ENCODE assay signal across 8 mouse cellular contexts in genomic region chr11:120457772-120458751, GRCm38 (mm10). TPM values are rescaled to one million over a fixed set of nuclear protein-coding genes. Genes with fewer than 3 reads are reported as not detected.
DNase-seq lines count a peak whose midpoint lies in the region; ATAC-seq and TF ChIP-seq lines count a peak whose summit lies in the region.

TSS of gene Oxld1 (minus strand) at chr11:120458068.
TSS of gene Ccdc137 (plus strand) at chr11:120458115.

- H3K4me3 ChIP-seq in bone marrow, adult 2 months (replicated peaks; ENCODE audit: control insufficient read depth, low read depth, low read length), result peak within 1 kb of the TSS; percentile 77
- peak within 1 kb of the TSS; percentile 71 for H3K4me3 ChIP-seq in embryonic facial prominence, embryonic 14.5 days (ENCODE audit: low read depth, low read length)
- H3K4me3 ChIP-seq in limb, embryonic 13.5 days, result peak within 1 kb of the TSS; percentile 90
- peak within 1 kb of the TSS; percentile 59 for H3K4me3 ChIP-seq in midbrain, embryonic 15.5 days

- H3K27ac ChIP-seq in bone marrow, adult 2 months (ENCODE audit: control insufficient read depth, insufficient read depth, low read depth, low read length, poor library complexity), result peak within 1 kb of the TSS; percentile 82
- peak within 1 kb of the TSS; percentile 76 for H3K27ac ChIP-seq in embryonic facial prominence, embryonic 14.5 days (replicated peaks; ENCODE audit: low read depth, low read length)
- peak within 1 kb of the TSS; percentile 76 for H3K27ac ChIP-seq in limb, embryonic 13.5 days
- peak within 1 kb of the TSS; percentile 79 for H3K27ac ChIP-seq in midbrain, embryonic 15.5 days

- H3K27me3 ChIP-seq in embryonic facial prominence, embryonic 14.5 days (replicated peaks; ENCODE audit: control insufficient read depth, insufficient read depth, low read length), result no peaks in the 10 kb centered on the region
- no peaks in the 10 kb centered on the region for H3K27me3 ChIP-seq in limb, embryonic 13.5 days
- H3K27me3 ChIP-seq in midbrain, embryonic 15.5 days (replicated peaks), result no peaks in the 10 kb centered on the region

- TF ChIP-seq POLR2A in bone marrow, adult 2 months (IDR thresholded peaks at IDR 0.05; ENCODE audit: borderline replicate concordance, control insufficient read depth, low read depth, low read length), result peak; percentile 88; the same call in 1 of the 2 replicates

- 3% methylated on average over 62 of the region's 62 CpGs for WGBS in bone marrow, adult 2 months
- WGBS in embryonic facial prominence, embryonic 14.5 days, result 6% methylated on average over 51 of the region's 62 CpGs
- 5% methylated on average over 60 of the region's 62 CpGs for WGBS in limb, embryonic 13.5 days
- 5% methylated on average over 62 of the region's 62 CpGs for WGBS in midbrain, embryonic 15.5 days

- TF ChIP-seq CTCF in bone marrow, adult 2 months (IDR thresholded peaks at IDR 0.05; ENCODE audit: control insufficient read depth, insufficient read depth, low read length), result no peak

- ATAC-seq in embryonic facial prominence, embryonic 14.5 days (ENCODE audit: low read depth), result peak; percentile 92
- ATAC-seq in limb, embryonic 13.5 days (ENCODE audit: low FRiP score, low read depth), result peak; percentile 87
- ATAC-seq in midbrain, embryonic 15.5 days (replicated peaks), result peak; percentile 93

- DNase-seq in B cell, adult 2 months, result peak; percentile 74 to 78
- peak; percentile 94 for DNase-seq in embryonic facial prominence, embryonic 14.5 days (ENCODE audit: low spot score)
- DNase-seq in heart, adult 18-20 months, result peak; percentile 84 to 86
- peak; percentile 84 for DNase-seq in kidney, adult 18-20 months
- DNase-seq in spleen, postnatal 10 days (ENCODE audit: low spot score in 2 of 2), result peak; percentile 81 to 82

- peaks cover 8% of the 10 kb centered on the region for H3K4me1 ChIP-seq in bone marrow, adult 2 months (ENCODE audit: control insufficient read depth, insufficient read depth, low read length)
- H3K4me1 ChIP-seq in embryonic facial prominence, embryonic 14.5 days (ENCODE audit: control insufficient read depth, insufficient read depth, low read length), result no peaks in the 10 kb centered on the region; the same call in 1 of the 2 replicates
- peaks cover 20% of the 10 kb centered on the region for H3K4me1 ChIP-seq in limb, embryonic 13.5 days
- peaks cover 22% of the 10 kb centered on the region for H3K4me1 ChIP-seq in midbrain, embryonic 15.5 days

- H3K9ac ChIP-seq in embryonic facial prominence, embryonic 14.5 days (ENCODE audit: low read depth, low read length), result peak within 1 kb of the TSS; percentile 94
- H3K9ac ChIP-seq in limb, embryonic 13.5 days, result peak within 1 kb of the TSS; percentile 95
- peak within 1 kb of the TSS; percentile 87 for H3K9ac ChIP-seq in midbrain, embryonic 15.5 days

- peak within 1 kb of the TSS; percentile 72 for H3K4me2 ChIP-seq in embryonic facial prominence, embryonic 14.5 days (ENCODE audit: low read depth, low read length)
- H3K4me2 ChIP-seq in limb, embryonic 13.5 days (replicated peaks), result peak within 1 kb of the TSS; percentile 96
- peak within 1 kb of the TSS; percentile 91 for H3K4me2 ChIP-seq in midbrain, embryonic 15.5 days

- peaks cover 35% of the 10 kb centered on the region for H3K36me3 ChIP-seq in embryonic facial prominence, embryonic 14.5 days (ENCODE audit: control insufficient read depth, insufficient read depth, low read length)
- H3K36me3 ChIP-seq in limb, embryonic 13.5 days, result peaks cover 43% of the 10 kb centered on the region
- H3K36me3 ChIP-seq in midbrain, embryonic 15.5 days (replicated peaks), result peaks cover 20% of the 10 kb centered on the region; the same call in 1 of the 2 replicates

- H3K9me3 ChIP-seq in embryonic facial prominence, embryonic 14.5 days (ENCODE audit: control insufficient read depth, low read length), result no peaks in the 10 kb centered on the region
- H3K9me3 ChIP-seq in limb, embryonic 13.5 days, result no peaks in the 10 kb centered on the region
- H3K9me3 ChIP-seq in midbrain, embryonic 15.5 days, result no peaks in the 10 kb centered on the region

RNA-seq across cellular contexts. Expression of gene Oxld1, which starts in this region (rescaled TPM):
- 2.0 and 4.4 TPM in 2 replicates for polyA plus RNA-seq in bone marrow, adult 2 months (2011; ENCODE audit: insufficient read depth, insufficient read length, low replicate concordance, missing spikeins)
- 12.8 and 15.3 TPM in 2 replicates for polyA plus RNA-seq in embryonic facial prominence, embryonic 14.5 days (2014; fragmentation: Nextera tagmentation; extraction: Ambion mirVana)
- 10 to 100 TPM; 58.1 to 70.3 TPM for total RNA-seq in heart, adult 18-20 months (2021)
- polyA plus RNA-seq in limb, embryonic 13.5 days (2015; fragmentation: Nextera tagmentation; extraction: Ambion mirVana), result 12.2 and 12.4 TPM in 2 replicates
- polyA plus RNA-seq in midbrain, embryonic 15.5 days (2015; fragmentation: Nextera tagmentation; extraction: Ambion mirVana), result 9.8 and 11.4 TPM in 2 replicates

RNA-seq across cellular contexts. Expression of gene Ccdc137, which starts in this region (rescaled TPM):
- polyA plus RNA-seq in bone marrow, adult 2 months (2011; ENCODE audit: insufficient read depth, insufficient read length, low replicate concordance, missing spikeins), result 19.2 and 29.6 TPM in 2 replicates
- 27.7 and 27.9 TPM in 2 replicates for polyA plus RNA-seq in embryonic facial prominence, embryonic 14.5 days (2014; fragmentation: Nextera tagmentation; extraction: Ambion mirVana)
- total RNA-seq in heart, adult 18-20 months (2021), result 1 to 10 TPM; 6.0 to 7.3 TPM
- polyA plus RNA-seq in limb, embryonic 13.5 days (2015; fragmentation: Nextera tagmentation; extraction: Ambion mirVana), result 37.1 and 41.7 TPM in 2 replicates
- polyA plus RNA-seq in midbrain, embryonic 15.5 days (2015; fragmentation: Nextera tagmentation; extraction: Ambion mirVana), result 27.9 and 28.1 TPM in 2 replicates

Comparison
In these comparisons a context has a peak if more than half of its experiments do, and no peak if none do; other contexts are left out.
1. Peak in every context shown above with its lines: DNase-seq, ATAC-seq, H3K4me3 ChIP-seq and H3K27ac ChIP-seq.